Mouse (Mus musculus): ENCODE results near the gene Gm21312. TPM values are rescaled to one million over a fixed set of nuclear protein-coding genes. Genes with fewer than 3 reads are reported as not detected.

Gene Gm21312
- polyA plus RNA-seq, 1 experiment from 2014 or later = not detected

Other genes starting within 250 kb of the Gm21312 start
- not detected in 2 replicates for gene Gm21293, start 34.0 kb upstream of the Gm21312 start, polyA plus RNA-seq (2015; fragmentation: Nextera tagmentation; extraction: Ambion mirVana)
- not detected in 2 replicates for gene Gm6763, start 25.5 kb upstream of the Gm21312 start, polyA plus RNA-seq (2015; fragmentation: Nextera tagmentation; extraction: Ambion mirVana)
- not detected in 2 replicates for gene Gm8764, start 17.0 kb upstream of the Gm21312 start, polyA plus RNA-seq (2015; fragmentation: Nextera tagmentation; extraction: Ambion mirVana)
- gene Gm21304, start 8.5 kb upstream of the Gm21312 start, polyA plus RNA-seq (2015; fragmentation: Nextera tagmentation; extraction: Ambion mirVana) = not detected in 2 replicates
- not detected in 2 replicates for gene Gm20765, start 8.5 kb downstream of the Gm21312 start, polyA plus RNA-seq (2015; fragmentation: Nextera tagmentation; extraction: Ambion mirVana)
- not detected in 2 replicates for gene Gm4340, start 17.0 kb downstream of the Gm21312 start, polyA plus RNA-seq (2015; fragmentation: Nextera tagmentation; extraction: Ambion mirVana)

All from kidney, embryonic 15.5 days (tissue).